Mouse (Mus musculus): ENCODE measurements around the gene Nrxn3.

The Nrxn3 gene

DNA sequence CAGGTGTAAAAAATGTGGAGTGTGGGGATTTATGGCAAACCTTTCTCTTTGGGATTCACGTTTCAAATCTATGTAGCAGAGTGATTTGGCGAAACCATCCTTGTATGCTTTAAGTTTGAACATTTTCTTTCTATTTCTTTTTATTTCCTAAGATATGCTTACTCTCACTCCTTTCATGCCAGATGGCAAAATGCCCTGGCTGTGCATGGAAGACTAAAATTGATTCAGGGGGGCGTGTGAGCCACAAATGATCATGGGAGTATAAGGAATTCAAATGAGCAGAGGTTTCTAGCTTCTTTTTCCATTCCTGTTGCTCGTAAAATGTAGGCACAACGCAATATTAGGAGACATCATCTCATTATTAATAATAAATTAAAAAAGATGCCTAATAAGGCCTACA is 1211.0 kb downstream of the Nrxn3 start:
- no peak for DNase-seq (ENCODE audit: low read depth, low spot score)

DNA sequence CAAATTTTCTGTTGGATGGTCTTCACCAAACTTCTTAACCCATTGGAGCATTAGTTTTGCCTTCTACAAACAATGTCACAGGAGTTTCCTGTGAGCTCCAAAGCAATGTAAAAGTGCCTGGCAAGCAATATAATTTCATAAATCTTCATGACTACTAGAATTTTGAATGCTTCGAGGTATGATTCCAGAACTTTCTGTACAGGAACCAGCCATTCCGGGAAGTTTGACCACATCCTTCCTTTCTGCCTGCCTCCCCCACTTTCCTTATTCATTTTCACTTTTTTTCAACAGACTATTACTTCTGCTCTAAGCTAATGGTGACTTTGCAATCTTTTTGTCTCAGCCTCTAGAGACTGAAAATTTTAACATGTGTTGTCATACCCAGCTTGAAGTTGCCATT is 1218.1 kb downstream of the Nrxn3 start:
- DNase-seq (ENCODE audit: low read depth, low spot score): no peak

GRCm38 (mm10) chr12:89945911-89946502 is 1223.3 kb downstream of the Nrxn3 start:
- DNase-seq (ENCODE audit: low read depth, low spot score): no peak

DNA sequence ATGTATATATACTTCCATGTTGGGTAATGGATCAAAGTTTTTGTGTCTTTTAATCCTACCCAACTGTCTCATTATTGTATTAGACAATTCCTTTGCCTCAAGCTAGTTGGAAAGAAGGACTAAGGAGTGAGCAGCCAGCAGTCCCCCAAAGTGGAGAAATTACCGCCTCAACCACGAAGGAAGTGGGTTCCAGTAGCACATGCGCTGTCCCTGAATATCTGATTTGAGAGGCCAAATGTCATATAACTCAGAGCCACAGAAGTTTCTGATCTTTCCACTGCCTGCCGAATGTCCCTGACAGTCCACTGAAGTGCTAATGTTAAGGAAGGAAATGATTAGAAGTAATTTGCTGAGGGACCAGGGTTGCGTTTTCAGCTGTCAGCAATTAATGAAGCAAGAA is 1223.8 kb downstream of the Nrxn3 start:
- DNase-seq (ENCODE audit: low read depth, low spot score): no peak

DNA sequence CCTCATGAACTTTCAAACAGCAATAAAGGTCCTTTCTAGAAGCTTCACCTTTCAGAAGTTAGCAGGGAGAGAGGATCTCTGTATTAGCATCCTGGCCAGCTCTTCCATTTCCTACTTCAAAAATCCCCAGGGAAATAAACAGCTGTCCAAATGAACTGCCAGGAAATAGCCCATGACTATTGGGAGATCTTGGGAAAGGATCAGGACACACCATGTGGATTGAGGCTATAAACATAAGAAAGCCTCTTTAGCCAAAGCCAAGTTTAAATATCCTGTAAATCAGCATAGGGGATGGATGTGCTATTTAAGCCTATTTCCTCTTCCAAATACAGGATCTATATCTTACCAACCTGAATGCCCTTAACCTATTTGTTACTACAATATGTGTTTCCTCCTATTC is 1230.6 kb downstream of the Nrxn3 start:
- no peak for DNase-seq (ENCODE audit: low read depth, low spot score)

- no peak for DNase-seq (ENCODE audit: low read depth, low spot score)
Observed at GRCm38 (mm10) chr12:89953649-89954048, 1231.0 kb downstream of the Nrxn3 start.

- DNase-seq (ENCODE audit: low read depth, low spot score): no peak
Observed at GRCm38 (mm10) chr12:89954441-89955070, 1231.9 kb downstream of the Nrxn3 start.

DNA sequence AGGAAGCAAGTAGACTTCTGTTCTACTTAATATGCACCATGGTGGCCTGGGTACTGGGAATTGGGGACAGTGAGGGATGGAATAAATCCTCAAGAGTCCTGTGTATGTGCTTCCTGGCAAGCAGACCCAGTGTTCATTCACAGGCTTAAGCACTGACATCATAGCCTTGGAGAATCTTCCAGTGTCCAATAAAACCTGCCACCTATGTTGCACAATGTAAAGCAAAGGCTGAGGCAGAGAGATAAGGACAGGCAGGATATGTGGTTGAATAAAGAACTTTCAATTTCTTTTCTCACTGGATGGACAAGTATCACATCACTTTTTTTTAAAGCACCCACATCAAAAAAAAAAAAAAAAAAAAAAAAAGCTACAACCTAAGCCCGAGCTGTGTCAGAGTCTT is 1240.4 kb downstream of the Nrxn3 start:
- DNase-seq (ENCODE audit: low read depth, low spot score): no peak

DNA sequence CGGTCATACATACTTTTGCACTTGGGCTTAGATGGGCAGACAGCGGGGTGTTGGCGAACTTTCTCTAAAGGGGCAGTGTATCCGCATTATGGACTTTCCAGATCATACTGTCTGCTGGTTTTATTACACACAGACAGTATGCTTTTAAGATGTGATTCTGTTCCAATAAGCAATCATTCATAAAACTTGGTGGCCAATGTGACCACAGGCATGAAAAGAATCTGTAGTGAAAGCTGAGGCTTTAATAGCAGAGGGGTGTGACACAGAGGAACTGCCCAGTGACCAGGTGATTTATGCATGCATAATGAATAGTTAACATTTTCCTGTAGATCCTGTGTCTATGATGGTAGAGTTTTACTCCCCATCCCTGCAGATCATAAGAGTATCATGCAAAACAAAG is 1254.0 kb downstream of the Nrxn3 start:
- DNase-seq (ENCODE audit: low read depth, low spot score): no peak

- DNase-seq (ENCODE audit: low read depth, low spot score): no peak
Observed at GRCm38 (mm10) chr12:89977479-89977878, 1254.8 kb downstream of the Nrxn3 start.

DNA sequence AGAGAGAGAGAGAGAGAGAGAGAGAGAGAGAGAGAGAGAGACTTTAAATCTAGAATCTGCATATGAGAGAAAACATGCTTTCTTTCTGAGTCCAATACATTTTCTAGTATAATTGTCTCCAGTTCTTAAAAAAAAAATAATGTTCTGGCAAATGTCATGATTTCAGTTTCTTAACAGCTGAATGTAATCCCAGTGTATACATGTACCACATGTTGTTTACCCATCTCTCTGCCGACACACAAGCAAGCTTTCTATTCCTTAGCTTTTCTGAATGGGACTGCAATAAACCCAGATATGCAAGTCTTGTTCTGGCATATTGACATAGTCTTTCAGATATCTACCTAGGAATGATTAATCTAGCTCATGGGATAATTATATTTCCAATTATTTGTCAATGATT is 1256.5 kb downstream of the Nrxn3 start:
- DNase-seq (ENCODE audit: low read depth, low spot score): no peak

DNA sequence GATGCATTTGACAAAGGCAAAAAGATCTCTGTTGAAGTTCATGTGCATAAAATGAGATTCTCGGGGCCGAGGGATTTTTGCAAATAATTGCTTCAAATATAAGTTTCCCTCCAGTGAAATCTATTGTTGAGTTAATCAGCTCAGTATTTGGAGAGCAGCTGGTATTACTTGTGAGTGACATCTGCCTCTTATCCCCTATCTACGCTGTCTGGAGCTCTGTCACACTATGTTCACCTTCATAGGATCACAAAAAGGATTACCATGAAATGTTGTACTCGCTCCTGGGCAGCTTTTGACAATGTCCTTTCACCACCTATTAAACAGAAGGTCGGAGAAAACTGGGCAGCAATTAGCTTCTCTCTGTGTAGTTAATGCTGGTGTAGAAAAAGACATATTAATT is 1259.8 kb downstream of the Nrxn3 start:
- no peak for DNase-seq (ENCODE audit: low read depth, low spot score)

DNA sequence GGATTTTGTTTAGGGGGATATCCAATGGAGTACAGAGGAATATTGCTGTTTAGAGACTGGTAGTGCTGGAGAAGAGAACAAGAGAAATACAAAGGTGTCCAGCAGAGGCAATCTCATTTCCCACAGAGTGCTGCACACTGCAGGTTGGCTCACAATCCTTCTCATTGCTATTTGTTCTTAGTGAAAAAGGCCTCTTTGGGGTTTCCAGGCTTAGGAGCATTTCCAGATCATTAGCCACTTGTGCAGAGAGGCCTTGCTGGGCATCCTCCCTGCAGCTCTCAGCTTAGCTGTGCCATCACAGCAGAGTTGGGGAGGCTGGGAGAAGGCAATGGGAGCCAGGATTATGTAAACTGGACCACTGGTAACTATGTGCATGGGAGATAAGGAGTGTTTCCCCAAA is 1260.7 kb downstream of the Nrxn3 start:
- DNase-seq (ENCODE audit: low read depth, low spot score): no peak

- no peak for DNase-seq (ENCODE audit: low read depth, low spot score)
Observed at GRCm38 (mm10) chr12:89986219-89986618, 1263.5 kb downstream of the Nrxn3 start.

- no peak for DNase-seq (ENCODE audit: low read depth, low spot score)
Observed at GRCm38 (mm10) chr12:89993273-89993672, 1270.6 kb downstream of the Nrxn3 start.

DNA sequence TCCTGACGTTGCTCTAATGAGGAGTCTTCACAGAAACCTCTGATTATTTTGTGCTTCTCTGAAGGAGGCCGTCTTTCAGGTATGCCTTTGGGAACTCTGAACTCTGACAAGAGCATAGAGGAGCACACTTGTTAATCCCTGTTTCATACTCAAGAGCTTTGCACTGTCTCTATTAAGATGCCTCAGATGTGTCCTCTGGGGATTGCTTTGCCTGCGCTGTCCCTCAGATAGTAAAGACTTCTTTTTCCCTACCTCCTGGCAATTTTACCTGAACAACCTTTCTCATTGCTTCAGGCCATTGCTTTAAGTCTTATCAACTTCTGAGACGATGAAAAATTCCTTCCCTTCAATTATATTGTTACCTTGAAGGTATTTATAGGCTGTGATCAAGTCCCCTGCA is 1272.7 kb downstream of the Nrxn3 start:
- DNase-seq (ENCODE audit: low read depth, low spot score): no peak

DNA sequence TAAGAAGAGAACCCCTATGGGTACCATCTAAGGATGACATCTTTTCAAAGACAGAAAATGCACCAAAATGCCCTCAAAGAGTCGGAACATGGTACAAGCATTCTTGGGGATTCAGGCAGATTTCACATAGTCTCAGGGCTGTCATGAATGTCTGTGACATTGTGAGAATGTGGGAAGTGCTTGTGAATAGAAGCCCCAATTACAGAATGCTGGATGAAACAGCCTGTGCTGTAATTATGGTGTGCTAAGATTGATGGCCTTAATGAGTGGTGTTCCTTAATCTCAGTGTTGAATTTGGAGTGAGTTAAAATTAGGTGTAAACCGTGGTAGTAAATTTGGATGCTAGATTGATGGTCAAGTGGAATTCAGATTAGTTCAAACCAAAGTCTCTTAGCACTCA is 1287.6 kb downstream of the Nrxn3 start:
- no peak for DNase-seq (ENCODE audit: low read depth, low spot score)

DNA sequence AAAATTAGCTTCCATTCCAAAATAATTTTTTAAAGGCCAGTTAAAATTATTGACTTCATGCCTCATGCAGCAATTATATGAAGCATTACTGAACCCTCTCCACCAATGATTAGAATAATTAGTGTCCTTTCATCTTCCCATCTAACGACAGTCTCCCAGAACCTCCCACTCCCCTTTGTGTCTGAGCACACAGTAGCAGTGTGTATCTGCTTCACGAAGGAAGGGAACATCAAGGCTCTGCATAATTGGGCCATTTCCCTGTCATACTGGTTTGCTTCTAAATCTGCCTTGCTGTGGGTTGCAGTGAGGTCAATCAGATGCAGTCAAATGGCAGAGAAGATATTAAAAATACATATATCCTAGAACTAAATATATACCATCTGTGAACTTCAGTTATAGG is 1291.3 kb downstream of the Nrxn3 start:
- no peak for DNase-seq (ENCODE audit: low read depth, low spot score)

DNA sequence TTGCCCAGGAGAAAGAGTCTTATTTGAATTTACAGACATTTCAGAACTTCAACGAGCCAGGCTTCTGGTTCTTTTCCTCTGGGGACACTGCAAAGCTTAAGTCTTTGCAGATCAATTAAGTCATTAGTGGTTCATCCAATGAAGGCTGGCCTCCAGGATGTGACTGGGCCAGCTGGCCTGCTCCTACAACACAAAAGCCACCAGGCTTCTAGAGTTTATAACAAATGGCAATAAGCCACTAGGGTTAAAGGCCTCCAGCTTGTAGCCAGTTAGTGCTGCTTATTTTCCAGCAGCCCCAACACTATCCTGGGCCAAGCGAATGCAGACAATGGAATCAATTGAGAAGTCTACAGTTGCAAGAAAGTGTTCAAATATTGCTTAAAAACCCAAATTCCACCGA is 1304.3 kb downstream of the Nrxn3 start:
- DNase-seq (ENCODE audit: low read depth, low spot score): no peak

GRCm38 (mm10) chr12:90041038-90041437 is 1318.4 kb downstream of the Nrxn3 start:
- no peak for DNase-seq (ENCODE audit: low read depth, low spot score)

GRCm38 (mm10) chr12:90056256-90056655 is 1333.6 kb downstream of the Nrxn3 start:
- no peak for DNase-seq (ENCODE audit: low read depth, low spot score)

DNA sequence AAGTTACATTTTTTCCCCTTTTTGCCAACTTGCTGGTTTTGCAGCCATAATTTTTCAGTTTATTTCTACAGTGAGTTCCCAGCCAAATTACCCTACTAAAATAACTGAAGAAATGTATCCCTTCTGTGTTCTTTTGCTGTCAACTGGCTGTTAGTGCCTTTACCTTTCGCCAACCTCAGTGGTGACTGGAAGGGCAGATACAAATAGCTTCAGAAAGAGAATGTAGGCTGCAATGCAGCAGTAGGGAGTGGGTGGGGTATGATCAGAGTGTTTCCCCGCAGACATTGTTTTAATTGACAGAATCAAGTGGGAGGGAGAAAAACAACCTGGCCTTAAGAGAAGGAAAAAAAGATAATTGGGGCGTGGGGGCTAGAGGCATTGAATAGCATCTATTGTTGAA is 1337.1 kb downstream of the Nrxn3 start:
- DNase-seq (ENCODE audit: low read depth, low spot score): no peak

GRCm38 (mm10) chr12:90061312-90061711 is 1338.6 kb downstream of the Nrxn3 start:
- no peak for DNase-seq (ENCODE audit: low read depth, low spot score)

- DNase-seq (ENCODE audit: low read depth, low spot score): no peak
Observed at GRCm38 (mm10) chr12:90062219-90062618, 1339.5 kb downstream of the Nrxn3 start.

All from CD4-positive helper T cell, adult 2 months (primary cell).